Mouse (Mus musculus) brown adipose tissue, adult 24 weeks (tissue): ENCODE results near the gene Prkg2. TPM values are rescaled to one million over a fixed set of nuclear protein-coding genes. Genes with fewer than 3 reads are reported as not detected.

Experiments used
- H3K27ac ChIP-seq: fragments of 200-500 bp; replicated peaks from 2 replicates; pipeline ENCODE4 v1.5.1; 2012; ENCODE audit warnings: low read depth, mild to moderate bottlenecking, low read length
- H3K4me1 ChIP-seq: fragments of 200-500 bp; 2 replicates; pipeline ENCODE4 v1.6.1; 2012; ENCODE audit warnings: low read length, mixed read lengths; ENCODE audit not compliant: control insufficient read depth, insufficient read depth, insufficient read length
- H3K4me3 ChIP-seq: fragments of 200-500 bp; 2 replicates; pipeline ENCODE4 v1.5.1; 2012; ENCODE audit warnings: low read depth, mild to moderate bottlenecking, low read length, moderate library complexity; ENCODE audit not compliant: insufficient read depth
- polyA plus RNA-seq: library from polyadenylated mRNA; stranded (reverse); fragments of >200 nt; gene quantifications from 2 replicates; pipeline ENCODE4 v1.2.4, GENCODE M21; 2012; ENCODE audit not compliant: missing spikeins, insufficient read depth, insufficient read length

Prkg2 gene
- polyA plus RNA-seq, 1 experiment = 0.55 TPM

DNA sequence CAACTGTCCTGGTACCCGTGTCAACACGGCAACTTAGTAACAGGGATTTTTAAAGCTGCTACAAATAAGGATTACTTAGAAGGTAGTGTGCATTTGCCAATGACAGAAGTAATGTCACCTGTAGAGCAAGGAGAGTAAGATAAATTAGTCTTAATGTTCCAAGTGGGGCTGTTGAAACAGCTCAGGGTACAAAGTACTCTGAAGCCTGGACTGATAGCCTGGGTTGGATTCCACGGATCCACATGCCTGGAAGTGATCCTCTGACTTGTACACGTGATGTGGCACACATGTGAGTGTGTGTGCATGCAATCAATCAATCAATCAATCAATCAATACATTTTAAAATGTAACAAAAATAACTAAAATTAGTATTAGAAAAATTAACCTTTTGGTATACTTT, 45.6 kb downstream of the Prkg2 start:
- H3K27ac ChIP-seq = no peak overlapping the region
- no peaks in the 10 kb centered on the region for H3K4me1 ChIP-seq
- H3K4me3 ChIP-seq = no peak overlapping the region

DNA sequence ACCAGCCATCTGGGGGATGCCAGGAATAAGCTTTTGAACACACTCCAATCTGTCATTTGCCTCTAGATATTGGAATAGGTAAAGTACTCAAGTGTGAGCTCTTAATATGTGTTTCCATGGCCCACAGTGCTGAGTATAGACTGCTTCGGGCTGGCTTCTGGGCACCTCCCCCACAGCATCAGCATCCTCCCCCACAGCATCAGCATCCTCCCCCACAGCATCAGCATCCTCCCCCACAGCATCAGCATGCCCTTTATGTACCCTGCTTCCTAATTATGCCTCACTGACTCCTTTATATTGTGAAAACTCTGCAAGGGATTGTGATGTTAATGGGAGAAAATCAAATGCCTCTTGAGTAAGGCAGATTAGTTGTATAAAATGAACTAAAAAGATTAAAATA, 49.5 kb downstream of the Prkg2 start:
- Histone ChIP-seq H3K4me1 (no peaks in the 10 kb centered on the region), H3K4me3 (no peak overlapping the region), H3K27ac (no peak overlapping the region)

DNA sequence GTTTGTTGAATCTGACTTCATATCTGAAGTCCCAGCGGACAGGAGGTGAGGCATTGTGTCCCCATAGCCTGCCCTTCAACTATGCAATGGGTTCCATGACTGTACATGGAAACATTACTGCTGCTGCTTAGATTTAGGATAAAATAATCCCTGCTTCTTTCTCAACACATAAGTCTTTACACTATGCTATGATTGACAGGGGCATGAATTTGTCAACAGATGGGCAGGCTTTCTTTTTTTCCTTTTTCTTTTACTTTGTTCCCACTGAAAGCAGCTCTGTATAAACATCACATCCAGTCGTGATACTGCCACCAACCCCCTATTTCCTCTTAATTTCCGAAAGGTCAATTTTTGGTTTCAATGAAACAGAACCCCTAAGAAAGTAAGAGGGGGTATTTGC, 50.0 kb downstream of the Prkg2 start:
- Histone ChIP-seq H3K27ac (no peak overlapping the region), H3K4me3 (no peak overlapping the region), H3K4me1 (no peaks in the 10 kb centered on the region)

- H3K4me3 ChIP-seq = no peak overlapping the region
- H3K4me1 ChIP-seq = no peaks in the 10 kb centered on the region
- H3K27ac ChIP-seq = no peak overlapping the region
Observed at GRCm38 (mm10) chr5:98986459-98986858, 50.7 kb downstream of the Prkg2 start.

GRCm38 (mm10) chr5:98986011-98986410, 51.1 kb downstream of the Prkg2 start:
- no peak overlapping the region for H3K27ac ChIP-seq
- no peak overlapping the region for H3K4me3 ChIP-seq
- H3K4me1 ChIP-seq = no peaks in the 10 kb centered on the region

DNA sequence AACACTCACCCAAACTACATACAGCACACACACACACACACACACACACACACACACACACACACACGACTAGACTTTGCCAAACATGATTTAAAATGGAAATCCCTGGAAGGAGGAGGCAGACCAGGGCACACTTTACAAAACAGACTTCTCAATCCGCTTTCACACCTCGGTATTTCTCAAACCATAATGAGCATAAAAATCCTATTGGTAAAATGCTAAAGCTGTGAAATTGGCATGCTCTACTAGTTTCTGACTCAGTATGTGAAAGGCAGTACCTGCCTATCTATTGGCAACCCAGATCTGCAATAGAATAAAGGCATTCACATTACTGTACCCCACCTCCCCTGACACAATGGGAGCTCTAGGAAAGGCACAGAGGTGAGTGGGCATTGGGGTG, 52.1 kb downstream of the Prkg2 start:
- Histone ChIP-seq H3K4me1 (no peaks in the 10 kb centered on the region), H3K27ac (no peak overlapping the region), H3K4me3 (no peak overlapping the region)

DNA sequence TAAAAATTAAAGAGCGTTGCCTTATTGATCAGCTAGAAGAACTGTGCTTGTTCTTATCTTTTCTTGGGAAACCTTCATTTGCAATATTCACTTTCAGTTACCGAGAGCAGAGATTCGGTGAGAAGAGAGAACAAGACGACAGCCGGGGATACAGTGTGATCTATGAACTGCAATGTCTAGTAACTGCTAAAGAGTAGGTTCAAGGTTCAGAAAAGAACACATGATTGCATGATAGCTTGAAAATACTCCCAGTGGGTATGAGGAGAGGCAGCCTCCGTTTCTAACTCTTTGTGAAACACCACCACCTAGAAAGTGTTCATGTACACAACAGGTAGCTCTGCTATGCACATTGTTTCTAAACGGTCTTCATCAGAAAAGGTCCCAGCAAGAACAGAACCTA, 55.8 kb downstream of the Prkg2 start:
- no peak overlapping the region for H3K27ac ChIP-seq
- H3K4me3 ChIP-seq = no peak overlapping the region
- no peaks in the 10 kb centered on the region for H3K4me1 ChIP-seq

DNA sequence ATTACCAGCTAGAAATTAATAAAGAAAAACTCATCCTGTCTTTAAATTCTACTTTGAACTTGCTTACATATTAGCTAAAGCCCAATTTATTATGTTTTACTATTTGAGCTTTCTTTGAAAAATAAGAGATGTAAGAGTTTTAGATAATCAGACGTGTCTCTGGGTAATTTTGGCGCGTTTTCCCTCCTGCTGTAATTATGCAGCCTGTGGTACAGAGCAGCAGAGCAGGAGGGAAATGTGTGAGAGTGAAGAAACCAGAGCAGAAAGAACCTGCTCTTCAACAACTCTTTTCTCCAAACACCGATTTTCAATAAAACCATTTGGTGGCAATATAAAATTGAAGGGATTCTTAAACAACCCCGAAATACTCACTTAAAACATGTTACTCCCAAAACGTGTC, 58.8 kb downstream of the Prkg2 start:
- no peaks in the 10 kb centered on the region for H3K4me1 ChIP-seq
- H3K4me3 ChIP-seq = no peak overlapping the region
- no peak overlapping the region for H3K27ac ChIP-seq

GRCm38 (mm10) chr5:98975877-98976672, 61.1 kb downstream of the Prkg2 start:
- no peaks in the 10 kb centered on the region for H3K4me1 ChIP-seq
- H3K4me3 ChIP-seq = no peak overlapping the region
- no peak overlapping the region for H3K27ac ChIP-seq

DNA sequence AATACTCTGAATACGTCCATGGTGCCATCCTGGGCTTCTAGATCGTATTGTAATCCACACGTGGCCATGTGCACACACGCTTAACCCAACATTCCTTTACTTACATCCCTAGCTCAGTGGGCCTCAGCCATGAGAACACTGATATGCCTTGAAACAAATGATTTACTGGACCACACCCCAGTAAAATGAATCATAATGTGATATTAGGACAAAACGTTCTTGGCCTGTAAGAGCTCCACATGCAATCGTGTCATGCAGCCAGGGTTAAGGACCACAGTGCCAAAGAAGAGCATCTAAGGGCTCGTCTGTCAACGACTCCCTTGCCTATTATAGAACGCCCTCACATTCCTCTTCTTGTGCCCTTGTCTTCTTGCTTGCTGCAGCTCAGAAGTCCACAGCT, 70.5 kb downstream of the Prkg2 start:
- no peak overlapping the region for H3K4me3 ChIP-seq
- H3K4me1 ChIP-seq = no peaks in the 10 kb centered on the region
- H3K27ac ChIP-seq = no peak overlapping the region

- Histone ChIP-seq H3K27ac (no peak overlapping the region), H3K4me3 (no peak overlapping the region), H3K4me1 (no peaks in the 10 kb centered on the region)
Observed at GRCm38 (mm10) chr5:98965139-98965538, 72.0 kb downstream of the Prkg2 start.

- Histone ChIP-seq H3K4me1 (no peaks in the 10 kb centered on the region), H3K27ac (no peak overlapping the region), H3K4me3 (no peak overlapping the region)
Observed at GRCm38 (mm10) chr5:98964367-98964766, 72.8 kb downstream of the Prkg2 start.

GRCm38 (mm10) chr5:98962472-98962871, 74.7 kb downstream of the Prkg2 start:
- H3K4me1 ChIP-seq = no peaks in the 10 kb centered on the region
- H3K4me3 ChIP-seq = no peak overlapping the region
- H3K27ac ChIP-seq = no peak overlapping the region

DNA sequence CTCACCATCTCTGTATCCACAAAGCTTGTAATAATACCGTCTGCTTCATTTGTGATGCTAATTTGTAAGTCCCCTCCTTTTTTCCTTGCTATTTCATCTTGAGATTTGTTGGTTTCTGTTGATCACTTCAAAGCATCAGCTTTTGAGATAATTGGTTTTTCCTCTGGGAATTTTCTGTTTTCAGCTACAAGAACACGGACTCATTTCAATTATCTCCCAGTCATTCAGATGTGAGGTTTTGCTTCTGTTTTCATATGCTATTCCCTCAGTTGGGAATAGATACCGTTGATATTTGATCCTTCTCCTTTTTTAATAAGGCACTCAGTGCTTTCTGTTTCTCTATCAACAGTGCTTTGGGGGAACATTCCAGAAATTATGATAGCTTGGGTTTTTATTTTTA, 81.6 kb downstream of the Prkg2 start:
- no peak overlapping the region for H3K27ac ChIP-seq
- no peak overlapping the region for H3K4me3 ChIP-seq
- no peaks in the 10 kb centered on the region for H3K4me1 ChIP-seq

DNA sequence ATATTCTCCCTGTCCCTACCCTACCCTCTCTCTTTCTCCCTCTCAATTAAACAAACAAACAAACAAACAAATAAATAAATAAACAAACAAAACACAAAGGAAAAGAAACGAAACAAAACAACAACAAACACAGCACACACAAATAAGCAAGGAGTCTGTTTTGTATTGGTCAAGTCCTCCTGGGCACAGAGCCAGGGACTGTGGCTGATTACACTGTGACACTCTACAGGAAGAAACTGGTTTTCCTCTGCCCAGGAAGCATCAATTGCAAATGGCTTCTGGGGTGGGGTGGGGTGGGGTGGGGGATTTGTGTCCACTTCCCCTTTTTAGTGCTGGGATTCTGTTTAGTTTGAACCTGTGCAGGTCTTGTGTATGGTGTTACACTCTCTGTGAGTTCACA, 83.8 kb downstream of the Prkg2 start:
- Histone ChIP-seq H3K27ac (no peak overlapping the region), H3K4me1 (no peaks in the 10 kb centered on the region), H3K4me3 (no peak overlapping the region)

DNA sequence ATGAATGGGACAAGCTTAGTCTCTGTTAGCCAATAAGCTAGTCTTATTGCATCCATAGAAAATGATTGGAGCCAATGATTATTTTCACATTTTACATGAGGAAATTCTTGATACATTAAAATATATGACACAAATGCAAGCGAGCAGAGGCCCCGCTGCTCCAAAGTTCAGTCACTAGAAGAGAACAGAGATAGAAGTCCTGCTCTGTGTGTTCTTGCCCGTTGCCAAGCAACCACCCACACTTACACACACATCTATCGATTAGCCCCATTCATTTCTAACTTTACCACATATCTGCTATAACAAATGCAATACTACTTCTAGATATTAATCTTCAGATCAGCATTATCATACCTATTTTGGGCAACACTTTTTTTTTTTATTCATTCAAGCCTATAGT, 85.6 kb downstream of the Prkg2 start:
- H3K27ac ChIP-seq = no peak overlapping the region

More for the DNA sequence above, 85.6 kb downstream of the Prkg2 start:
- H3K4me1 ChIP-seq = no peaks in the 10 kb centered on the region
- H3K4me3 ChIP-seq = no peak overlapping the region
